Mouse (Mus musculus) MEL (cell line): ENCODE measurements at regions not wholly inside any gene's neighbourhood (a gene's known extent, or its start where the extent isn't known, plus 50 kb on each side); places are given as distances from the start of the nearest gene placed in this dataset.

ENCODE experiments used
- DNase-seq: peaks from one replicate; pipeline ENCODE4 v3.0.0; 2011; ENCODE audit warnings: low read depth, low spot score
- H3K27ac ChIP-seq: 2 replicates; pipeline ENCODE4 v1.5.1; 2012; ENCODE audit warnings: low read depth, mild to moderate bottlenecking, control low read depth, low read length, moderate library complexity; ENCODE audit not compliant: control insufficient read depth
- H3K27me3 ChIP-seq, 2 experiments: fragments of 150-350 bp in 1 of 2; sonication (generic) in 1 of 2; 2 replicates each; pipeline ENCODE4 v1.6.1; 2012; ENCODE audit warnings: low read length in 2 of 2, mild to moderate bottlenecking in 2 of 2, improper control_type of control experiment in 1 of 2, moderate library complexity in 1 of 2; ENCODE audit not compliant: insufficient read depth in 2 of 2, control insufficient read depth in 1 of 2
- H3K36me3 ChIP-seq, 2 experiments: 2 replicates each; pipeline ENCODE4 v1.6.1; 2012 to 2014; ENCODE audit warnings: low read length in 2 of 2, improper control_type of control experiment in 1 of 2, inconsistent platforms in 1 of 2, mild to moderate bottlenecking in 1 of 2; ENCODE audit not compliant: insufficient read depth in 2 of 2, control insufficient read depth in 1 of 2
- H3K4me1 ChIP-seq, 2 experiments: fragments of 150-350 bp in 1 of 2; sonication (generic) in 1 of 2; 2 replicates each; pipeline ENCODE4 v1.6.1; 2012; ENCODE audit warnings: low read length in 2 of 2, improper control_type of control experiment in 1 of 2, mild to moderate bottlenecking in 1 of 2; ENCODE audit not compliant: insufficient read depth in 2 of 2, control insufficient read depth in 1 of 2
- H3K4me3 ChIP-seq, 2 experiments: fragments of 150-350 bp in 1 of 2; sonication (generic) in 1 of 2; 2 replicates each; pipeline ENCODE4 v1.5.1; 2012; ENCODE audit warnings: low read depth in 2 of 2, low read length in 2 of 2, mild to moderate bottlenecking in 2 of 2, moderate library complexity in 2 of 2, control low read depth in 1 of 2, improper control_type of control experiment in 1 of 2; ENCODE audit not compliant: control insufficient read depth in 1 of 2, insufficient read depth in 1 of 2
- H3K79me2 ChIP-seq: 2 replicates; pipeline ENCODE4 v1.6.1; 2012; ENCODE audit warnings: mild to moderate bottlenecking, low read length, moderate library complexity; ENCODE audit not compliant: control insufficient read depth, poor library complexity, insufficient read depth
- H3K9ac ChIP-seq: 2 replicates; pipeline ENCODE4 v1.6.1; 2012; ENCODE audit warnings: low read depth, mild to moderate bottlenecking, control low read depth, low read length, moderate library complexity; ENCODE audit not compliant: control insufficient read depth, poor library complexity, severe bottlenecking
- H3K9me3 ChIP-seq: fragments of 150-350 bp; sonication (generic); replicated peaks from 2 replicates; pipeline ENCODE4 v1.6.1; 2012; ENCODE audit warnings: mild to moderate bottlenecking, low read length, improper control_type of control experiment, moderate library complexity; ENCODE audit not compliant: insufficient read depth
- CHD2 ChIP-seq: IDR thresholded peaks from 2 replicates; pipeline ENCODE4 v1.6.1; 2011; ENCODE audit warnings: low read length, improper control_type of control experiment
- CTCF ChIP-seq, 3 experiments: IDR thresholded peaks in 2 of 3; conservative IDR thresholded peaks in 1 of 3; 2 replicates each; pipeline ENCODE4 v1.5.1; 2011 to 2012; ENCODE audit warnings: low read length in 3 of 3, low read depth in 2 of 3, mild to moderate bottlenecking in 2 of 3, improper control_type of control experiment in 1 of 3, inconsistent platforms in 1 of 3, mixed read lengths in 1 of 3, moderate library complexity in 1 of 3; ENCODE audit not compliant: control insufficient read depth in 1 of 3, insufficient read depth in 1 of 3, poor library complexity in 1 of 3, severe bottlenecking in 1 of 3
- E2F4 ChIP-seq: IDR thresholded peaks from 2 replicates; pipeline ENCODE4 v1.6.1; 2011; ENCODE audit warnings: low read depth, low read length, improper control_type of control experiment, borderline replicate concordance
- EP300 ChIP-seq, 2 experiments: IDR thresholded peaks; 2 replicates each; pipeline ENCODE4 v1.6.1; 2011; ENCODE audit warnings: improper control_type of control experiment in 2 of 2, low read length in 2 of 2, low read depth in 1 of 2, mild to moderate bottlenecking in 1 of 2
- ETS1 ChIP-seq: IDR thresholded peaks from 2 replicates; pipeline ENCODE4 v1.6.1; 2012; ENCODE audit warnings: low read depth, mild to moderate bottlenecking, inconsistent platforms, low read length, improper control_type of control experiment, moderate library complexity
- HCFC1 ChIP-seq: IDR thresholded peaks from 2 replicates; pipeline ENCODE4 v1.6.1; 2012; ENCODE audit warnings: low read depth, mild to moderate bottlenecking, inconsistent platforms, low read length, improper control_type of control experiment, moderate library complexity
- MAFK ChIP-seq: IDR thresholded peaks from 2 replicates; pipeline ENCODE4 v1.6.1; 2011; ENCODE audit warnings: low read depth, mild to moderate bottlenecking, low read length, improper control_type of control experiment, borderline replicate concordance
- MAX ChIP-seq: IDR thresholded peaks from 2 replicates; pipeline ENCODE4 v1.6.1; 2011; ENCODE audit warnings: low read length, improper control_type of control experiment
- MXI1 ChIP-seq: IDR thresholded peaks from 2 replicates; pipeline ENCODE4 v1.6.1; 2011; ENCODE audit warnings: mild to moderate bottlenecking, low read depth, low read length, improper control_type of control experiment
- MYB ChIP-seq: IDR thresholded peaks from 2 replicates; pipeline ENCODE4 v1.6.1; 2011; ENCODE audit warnings: mild to moderate bottlenecking, low read depth, low read length, improper control_type of control experiment
- NRF1 ChIP-seq: IDR thresholded peaks from 2 replicates; pipeline ENCODE4 v1.6.1; 2014; ENCODE audit warnings: low read depth, mild to moderate bottlenecking, inconsistent platforms, low read length, improper control_type of control experiment, moderate library complexity; ENCODE audit not compliant: poor library complexity, insufficient read depth, severe bottlenecking
- POLR2A ChIP-seq, 2 experiments: IDR thresholded peaks; 2 replicates each; pipeline ENCODE4 v1.6.1; 2011 to 2012; ENCODE audit warnings: low read length in 2 of 2, mild to moderate bottlenecking in 2 of 2, control low read depth in 1 of 2, improper control_type of control experiment in 1 of 2, low read depth in 1 of 2, moderate library complexity in 1 of 2; ENCODE audit not compliant: control insufficient read depth in 1 of 2, insufficient read depth in 1 of 2, poor library complexity in 1 of 2
- POLR2AphosphoS2 ChIP-seq: IDR thresholded peaks from 2 replicates; pipeline ENCODE4 v1.6.1; 2011; ENCODE audit warnings: low read length, improper control_type of control experiment
- RCOR1 ChIP-seq: IDR thresholded peaks from 2 replicates; pipeline ENCODE4 v1.6.1; 2012; ENCODE audit warnings: low read depth, mild to moderate bottlenecking, inconsistent platforms, low read length, improper control_type of control experiment
- SIN3A ChIP-seq: IDR thresholded peaks from 2 replicates; pipeline ENCODE4 v1.6.1; 2012; ENCODE audit warnings: low read length, improper control_type of control experiment, inconsistent platforms
- TBP ChIP-seq: IDR thresholded peaks from 2 replicates; pipeline ENCODE4 v1.8.0; 2011; ENCODE audit warnings: low read depth, low read length, improper control_type of control experiment
- TCF12 ChIP-seq: IDR thresholded peaks from 2 replicates; pipeline ENCODE4 v1.6.1; 2014; ENCODE audit warnings: low read depth, mild to moderate bottlenecking, inconsistent platforms, low read length, improper control_type of control experiment, moderate library complexity
- USF1 ChIP-seq: IDR thresholded peaks from 2 replicates; pipeline ENCODE4 v1.6.1; 2014; ENCODE audit warnings: low read depth, mild to moderate bottlenecking, inconsistent platforms, low read length, improper control_type of control experiment, moderate library complexity
- USF2 ChIP-seq, 2 experiments: IDR thresholded peaks; 2 replicates each; pipeline ENCODE4 v1.6.1; 2011 to 2012; ENCODE audit warnings: improper control_type of control experiment in 2 of 2, low read length in 2 of 2, borderline replicate concordance in 1 of 2, inconsistent platforms in 1 of 2, low read depth in 1 of 2, mild to moderate bottlenecking in 1 of 2; ENCODE audit not compliant: insufficient read depth in 1 of 2
- ZNF384 ChIP-seq: IDR thresholded peaks from 2 replicates; pipeline ENCODE4 v1.6.1; 2012; ENCODE audit warnings: low read depth, mild to moderate bottlenecking, inconsistent platforms, low read length, improper control_type of control experiment

DNA sequence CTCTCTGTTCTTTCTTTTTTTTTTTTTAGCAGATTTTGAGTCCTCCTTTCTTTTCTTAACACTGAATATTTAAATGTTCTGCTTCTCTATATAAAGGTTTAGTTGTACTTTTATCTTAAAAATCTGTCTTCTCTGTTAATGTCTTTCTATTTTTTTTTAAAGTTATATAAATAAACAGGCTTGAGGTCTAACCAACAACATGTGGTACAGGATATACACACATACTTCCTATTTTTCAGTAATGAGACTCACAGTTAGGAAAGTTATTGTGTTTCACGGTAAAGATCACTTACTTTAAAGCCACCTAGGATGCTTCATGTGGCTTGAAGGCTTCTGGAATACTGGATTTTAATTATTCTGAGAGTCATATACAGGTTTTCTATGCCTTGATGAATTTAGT lies 518.9 kb upstream of the Cited2 start:
- H3K36me3 ChIP-seq, result peaks cover 0 to 13% of the 10 kb centered on the region in 2 experiments; a peak in 2 of 4 replicates

DNA sequence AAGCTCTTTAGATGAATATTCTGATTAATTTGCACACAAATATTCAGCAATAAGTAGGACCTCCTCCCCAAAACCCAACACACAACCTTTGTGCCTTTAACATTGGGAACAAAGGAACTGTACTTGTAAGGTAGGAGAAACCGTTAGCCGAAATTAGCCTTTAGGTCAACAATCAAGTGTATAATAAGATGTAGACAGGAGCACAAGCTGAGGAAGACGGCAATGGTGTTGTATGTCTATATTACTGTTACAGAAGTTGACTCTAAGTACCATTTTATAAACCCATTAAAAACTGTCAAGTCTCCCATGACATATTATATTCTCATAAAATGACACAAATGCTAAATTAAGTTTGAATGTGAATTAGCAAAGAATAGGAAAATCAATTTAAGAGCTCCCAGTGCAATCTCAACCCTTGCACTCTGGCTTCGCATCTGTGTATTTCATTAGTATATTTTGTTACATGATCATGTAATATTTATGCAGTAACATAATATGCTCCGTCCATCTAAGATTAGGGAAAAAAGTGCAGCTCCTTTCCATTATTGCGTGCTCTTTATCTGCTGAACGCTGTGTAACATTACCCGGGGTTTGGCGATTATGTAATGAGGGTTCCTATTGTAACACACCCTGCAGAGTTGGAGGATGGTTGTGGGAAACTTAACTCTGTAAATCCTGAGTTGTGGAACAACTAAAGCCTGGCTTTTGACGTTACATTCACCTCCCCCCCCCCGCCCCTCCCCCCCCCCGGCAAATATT lies 510.3 kb upstream of the Cited2 start:
- Histone ChIP-seq H3K36me3 (peaks cover 0 to 4% of the 10 kb centered on the region in 2 experiments; a peak in 2 of 4 replicates), H3K9me3 (no peaks in the 10 kb centered on the region), H3K4me3 (no peak overlapping the region), H3K27ac (no peak overlapping the region), H3K79me2 (no peaks in the 10 kb centered on the region), H3K4me1 (no peaks in the 10 kb centered on the region; a peak in 2 of 4 replicates), H3K27me3 (no peaks in the 10 kb centered on the region), H3K9ac (no peak overlapping the region)
- DNase-seq, result no peak
- TF ChIP-seq USF2 (IDR thresholded peaks at IDR 0.05; ENCODE audit: borderline replicate concordance in 1 of 2, insufficient read depth in 1 of 2, low read depth in 1 of 2, low read length in 2 of 2), result no peak
- no peak for TF ChIP-seq CTCF (IDR thresholded peaks at IDR 0.05 in 2 of 3, conservative IDR thresholded peaks at IDR 0.05 in 1 of 3; ENCODE audit: control insufficient read depth in 1 of 3, insufficient read depth in 1 of 3, low read depth in 2 of 3, low read length in 3 of 3, poor library complexity in 1 of 3, severe bottlenecking in 1 of 3)
- TF ChIP-seq CHD2, result no peak
- no peak for TF ChIP-seq USF1
- TF ChIP-seq EP300 (IDR thresholded peaks at IDR 0.05; ENCODE audit: low read depth in 1 of 2, low read length in 2 of 2), result no peak
- TF ChIP-seq POLR2A (IDR thresholded peaks at IDR 0.05; ENCODE audit: control insufficient read depth in 1 of 2, insufficient read depth in 1 of 2, low read depth in 1 of 2, low read length in 2 of 2, poor library complexity in 1 of 2), result no peak
- no peak for TF ChIP-seq NRF1
- no peak for TF ChIP-seq SIN3A
- TF ChIP-seq MAFK, result no peak
- no peak for TF ChIP-seq E2F4
- no peak for TF ChIP-seq HCFC1
- TF ChIP-seq MAX, result no peak
- TF ChIP-seq ETS1, result no peak
- no peak for TF ChIP-seq MYB
- TF ChIP-seq RCOR1, result no peak
- no peak for TF ChIP-seq TCF12
- no peak for TF ChIP-seq TBP
- no peak for TF ChIP-seq POLR2AphosphoS2
- no peak for TF ChIP-seq MXI1
- TF ChIP-seq ZNF384, result no peak
- TF ChIP-seq, all 39 proteins: peak for 0

More for the DNA sequence above, 518.9 kb upstream of the Cited2 start:
- H3K9ac ChIP-seq, result no peak overlapping the region
- no peaks in the 10 kb centered on the region for H3K9me3 ChIP-seq
- H3K27ac ChIP-seq, result no peak overlapping the region
- H3K4me1 ChIP-seq, result peaks cover 6 to 17% of the 10 kb centered on the region in 2 experiments; a peak in 3 of 4 replicates
- no peak for DNase-seq
- no peaks in the 10 kb centered on the region for H3K79me2 ChIP-seq
- H3K4me3 ChIP-seq, result no peak overlapping the region
- no peaks in the 10 kb centered on the region for H3K27me3 ChIP-seq
- TF ChIP-seq ZNF384, result peak; percentile 55; the same call in 1 of the 2 replicates
- no peak for TF ChIP-seq RCOR1
